Mouse (Mus musculus): ENCODE results near the gene Hspb11.

The Hspb11 gene

DNA sequence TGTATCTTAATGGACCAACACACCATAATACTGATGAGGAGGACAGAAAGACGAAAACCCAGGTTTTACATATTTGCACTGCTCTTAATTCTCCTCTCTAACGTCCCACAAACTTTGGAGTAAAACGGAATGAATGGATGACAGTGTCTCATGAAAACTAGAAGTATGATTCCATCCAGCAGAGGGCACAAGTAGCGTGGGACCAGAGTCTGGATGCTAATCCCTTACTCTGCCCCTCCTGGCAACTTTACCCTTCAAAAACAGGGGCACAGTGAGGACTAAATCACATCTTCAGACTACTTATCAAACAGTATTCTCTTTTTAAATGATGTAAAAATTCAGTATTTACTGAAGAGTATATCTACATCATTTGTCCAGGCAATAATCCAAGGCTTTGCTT lies 2.9 kb upstream of the Hspb11 start:
- in situ Hi-C loops (cut with MboI, MseI) = no loop called here

DNA sequence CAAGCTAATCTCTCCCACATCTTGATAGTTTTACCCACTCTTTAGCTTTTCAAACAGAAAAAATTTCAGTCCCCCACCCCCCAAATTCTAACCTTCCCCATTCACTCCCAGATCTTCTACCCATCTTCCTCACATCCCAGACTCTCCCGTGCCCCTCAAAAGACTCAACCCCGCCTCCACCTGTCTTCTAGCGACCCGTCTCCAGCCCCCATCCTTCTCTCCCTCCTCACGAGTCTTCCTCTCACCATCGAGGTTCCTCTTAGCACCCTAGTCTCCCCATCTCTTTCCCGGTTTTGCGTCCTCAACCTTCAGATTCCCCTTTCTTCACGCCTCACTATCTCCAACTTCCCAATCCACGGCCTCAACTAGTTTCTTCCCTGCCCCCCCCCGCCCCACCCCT lies 871 bp upstream of the Hspb11 start:
- in situ Hi-C loops (cut with MboI, MseI) = no loop called here

DNA sequence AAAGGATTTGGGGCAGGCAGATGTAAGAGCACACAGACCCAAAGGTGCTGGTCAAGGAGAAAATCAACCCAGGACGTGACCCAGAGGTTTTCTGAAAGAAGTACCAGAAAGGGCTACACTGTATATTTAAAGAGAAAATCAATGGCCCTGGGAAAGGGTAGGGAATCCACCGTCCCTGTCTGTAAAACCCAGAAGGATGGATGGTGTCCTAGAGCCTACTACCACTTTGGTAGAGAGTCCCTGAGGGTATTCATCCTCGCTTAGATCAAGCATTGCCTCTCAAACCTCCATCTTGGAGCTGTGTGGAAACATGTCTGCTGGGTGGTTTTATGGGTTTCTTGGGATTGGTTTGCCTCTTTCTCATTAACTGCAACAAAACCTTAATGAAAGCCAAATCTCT lies 1.0 kb downstream of the Hspb11 start:
- in situ Hi-C loops (cut with MboI, MseI) = no loop called here

DNA sequence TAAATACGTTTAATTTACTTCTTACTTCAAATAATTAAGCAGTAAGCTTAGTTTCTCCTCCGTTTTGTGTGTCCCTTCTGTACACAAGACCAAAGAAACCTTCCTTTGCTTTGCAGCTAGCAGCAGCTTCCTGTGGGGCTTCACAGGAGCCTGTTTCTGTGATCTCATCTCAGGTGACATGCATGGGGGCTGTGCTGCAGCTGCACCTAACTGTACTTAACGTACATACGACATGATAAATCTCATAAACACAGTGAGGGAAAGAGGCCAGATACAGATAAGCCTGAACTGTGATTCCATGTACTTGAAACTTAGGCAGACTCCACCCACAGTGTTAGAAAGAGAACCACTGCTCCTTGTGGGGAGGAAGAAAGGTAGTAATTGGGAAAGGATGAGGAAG lies 6.6 kb downstream of the Hspb11 start:
- in situ Hi-C loops (cut with MboI, MseI) = no loop called here

DNA sequence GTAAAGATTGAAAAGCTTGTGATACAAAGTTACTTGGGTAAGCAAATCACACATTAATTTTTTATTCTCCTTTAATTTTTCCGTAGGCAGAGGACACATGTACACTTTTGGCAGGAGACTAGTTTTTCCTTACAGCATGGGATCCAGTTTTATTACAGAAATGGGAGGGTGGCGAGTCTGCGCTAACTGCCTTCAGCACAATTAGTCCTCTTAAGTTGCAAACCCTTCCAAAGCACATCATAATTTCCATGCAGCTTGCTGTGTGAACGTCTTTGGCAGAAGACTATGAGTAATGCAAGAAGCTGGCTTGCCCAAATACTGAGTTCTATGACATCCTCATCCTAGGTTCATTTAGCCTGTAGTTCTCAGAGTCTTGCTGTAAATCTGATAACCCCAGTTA lies 20.3 kb downstream of the Hspb11 start:
- in situ Hi-C loops (cut with MboI, MseI) = no loop called here

DNA sequence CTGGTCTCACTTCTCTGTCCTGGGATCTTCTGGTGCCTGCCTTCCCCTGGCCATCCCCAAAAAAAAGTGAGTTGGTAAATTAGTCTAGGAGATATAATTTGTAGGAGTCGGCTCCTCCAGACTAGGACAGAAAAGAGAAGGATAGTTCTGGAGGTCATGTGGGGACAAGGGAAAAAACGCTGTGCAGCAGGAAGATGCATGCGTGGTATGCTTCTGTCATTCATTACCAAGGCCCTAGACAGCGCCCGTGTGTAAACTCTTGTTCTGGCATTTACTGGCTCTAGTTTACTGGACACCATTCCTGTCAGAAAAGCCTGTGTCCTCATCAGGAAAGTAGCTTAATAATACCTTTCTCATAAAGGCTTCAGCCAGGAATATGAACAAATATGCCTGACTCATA lies 21.1 kb downstream of the Hspb11 start:
- in situ Hi-C loops (cut with MboI, MseI) = no loop called here

DNA sequence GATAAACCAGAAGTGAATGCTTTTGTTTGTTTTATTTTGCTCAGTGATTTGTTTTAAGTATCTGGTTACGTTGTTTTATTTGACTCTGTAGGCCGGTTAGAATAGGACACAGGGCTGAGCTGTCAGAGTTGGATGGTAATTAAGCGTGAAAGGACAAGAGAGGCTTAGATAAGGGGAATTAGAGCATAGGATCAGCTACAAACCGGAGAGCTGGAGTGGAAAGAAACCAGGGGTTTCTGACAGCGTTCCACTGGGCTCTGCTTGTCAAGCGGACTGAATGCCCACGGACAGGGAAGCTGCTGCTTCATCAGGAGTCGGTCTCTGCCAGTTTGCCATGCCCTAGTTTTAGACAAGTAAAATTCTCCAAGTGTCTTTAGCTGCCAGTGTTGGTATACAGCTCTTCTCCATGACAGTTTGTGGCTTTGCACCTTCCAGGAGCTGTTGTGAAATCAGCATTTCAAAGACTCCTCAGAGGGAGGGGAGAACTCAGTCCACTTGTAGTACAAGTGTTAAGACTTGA lies 24.9 kb downstream of the Hspb11 start:
- in situ Hi-C loops (cut with MboI, MseI) = no loop called here

DNA sequence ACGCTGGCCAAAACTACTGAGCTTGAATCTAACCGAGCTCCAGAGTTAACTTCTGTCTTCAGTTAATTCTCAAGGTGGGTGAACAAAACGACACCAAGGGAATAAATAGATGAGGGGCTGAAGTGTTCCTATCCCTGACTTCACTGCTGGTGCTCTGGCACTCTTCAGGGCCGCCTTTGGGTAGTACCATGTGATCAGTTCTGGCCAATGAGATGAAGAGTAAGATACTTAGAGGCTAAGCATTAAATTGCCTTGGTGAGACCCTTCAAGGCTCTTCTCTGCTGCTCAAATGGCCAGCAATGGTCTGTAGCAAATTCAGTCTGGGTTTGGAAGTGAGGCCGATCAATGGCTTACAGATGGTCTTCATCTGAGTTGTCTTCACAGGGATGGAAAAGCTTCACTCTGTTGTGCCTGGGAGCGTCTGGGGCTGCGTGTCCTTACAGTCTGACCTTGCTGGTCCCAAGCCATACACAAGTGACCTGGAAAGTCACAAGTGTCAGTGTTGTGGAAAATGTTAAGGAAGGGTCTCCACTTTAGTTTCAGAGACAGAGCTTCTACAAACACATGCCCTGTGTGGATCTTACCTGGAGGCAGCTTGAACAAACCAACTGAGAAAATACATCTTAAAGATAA lies 27.6 kb downstream of the Hspb11 start:
- in situ Hi-C loops (cut with MboI, MseI) = no loop called here

DNA sequence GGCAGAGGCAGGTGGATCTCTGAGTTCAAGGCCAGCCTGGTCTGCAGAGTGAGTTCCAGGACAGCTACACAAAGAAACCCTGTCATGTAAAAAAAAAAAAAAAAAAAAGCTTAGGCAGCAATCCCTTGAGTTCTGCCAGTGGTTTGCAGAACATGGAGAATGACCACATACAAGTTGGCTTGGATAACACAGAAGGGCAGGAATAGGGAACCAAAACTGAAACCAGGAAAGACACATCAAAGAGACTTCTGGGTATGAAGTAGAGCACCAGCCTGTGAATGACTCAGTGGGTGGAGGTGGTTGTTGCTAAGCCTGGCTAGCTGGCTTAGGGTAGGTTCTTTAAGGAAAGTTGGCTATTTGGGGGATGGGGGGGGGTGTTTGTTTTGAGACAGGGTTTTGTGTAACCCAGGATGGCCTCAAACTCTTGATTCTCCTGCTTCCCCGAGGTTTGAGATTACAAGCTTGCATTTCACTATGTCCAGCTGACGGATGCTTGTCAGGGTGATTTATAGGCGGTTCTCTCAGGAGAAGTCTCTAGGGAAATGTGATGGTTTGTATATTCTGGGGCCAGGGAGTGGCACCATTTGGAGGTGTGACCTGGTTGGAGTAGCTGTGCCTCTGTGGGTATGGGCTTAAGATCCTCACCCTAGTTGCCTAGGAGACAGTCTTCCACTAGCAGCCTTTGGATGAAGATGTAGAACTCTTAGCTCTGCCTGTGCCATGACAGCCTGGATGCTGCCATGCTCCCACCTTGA lies 32.2 kb downstream of the Hspb11 start:
- in situ Hi-C loops (cut with MboI, MseI) = no loop called here

DNA sequence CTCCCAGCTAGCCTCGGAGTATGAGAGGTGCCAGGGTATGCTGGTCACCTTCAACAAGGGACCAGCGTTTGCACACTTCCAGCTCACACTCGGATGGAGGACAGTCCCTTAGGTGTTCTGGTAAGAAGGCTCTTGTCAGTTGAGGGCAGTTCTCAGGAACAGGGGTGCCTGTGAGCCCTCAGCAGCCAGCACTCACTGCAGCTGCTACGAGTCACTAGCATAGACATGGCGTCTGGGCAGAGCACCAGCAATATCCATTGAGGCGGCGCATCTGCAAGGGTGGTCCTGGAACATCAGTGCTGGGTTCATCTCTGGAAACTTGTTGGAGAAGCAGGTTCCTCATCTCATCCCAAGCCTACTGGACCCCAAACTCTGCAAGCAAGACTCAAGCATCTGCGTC lies 33.0 kb downstream of the Hspb11 start:
- in situ Hi-C loops (cut with MboI, MseI) = no loop called here

DNA sequence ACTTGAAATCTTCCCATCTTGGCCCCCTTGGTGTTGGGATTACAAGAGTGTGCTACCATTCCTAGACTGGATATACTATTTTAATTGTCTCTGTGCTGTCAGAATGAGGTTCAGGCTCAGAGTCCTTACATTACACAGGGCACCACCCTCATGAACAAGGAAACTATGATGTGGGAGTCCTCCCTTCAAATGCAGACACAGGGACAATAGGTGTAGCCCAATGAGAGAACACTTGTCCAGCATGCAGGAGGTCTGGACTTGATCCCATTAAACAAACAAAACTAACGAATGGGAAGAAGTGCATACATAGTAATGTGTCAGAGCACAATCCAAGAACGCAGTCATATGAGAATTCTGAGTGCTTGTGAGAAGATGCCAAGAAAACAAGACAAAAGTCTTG lies 34.1 kb downstream of the Hspb11 start:
- in situ Hi-C loops (cut with MboI, MseI) = no loop called here

DNA sequence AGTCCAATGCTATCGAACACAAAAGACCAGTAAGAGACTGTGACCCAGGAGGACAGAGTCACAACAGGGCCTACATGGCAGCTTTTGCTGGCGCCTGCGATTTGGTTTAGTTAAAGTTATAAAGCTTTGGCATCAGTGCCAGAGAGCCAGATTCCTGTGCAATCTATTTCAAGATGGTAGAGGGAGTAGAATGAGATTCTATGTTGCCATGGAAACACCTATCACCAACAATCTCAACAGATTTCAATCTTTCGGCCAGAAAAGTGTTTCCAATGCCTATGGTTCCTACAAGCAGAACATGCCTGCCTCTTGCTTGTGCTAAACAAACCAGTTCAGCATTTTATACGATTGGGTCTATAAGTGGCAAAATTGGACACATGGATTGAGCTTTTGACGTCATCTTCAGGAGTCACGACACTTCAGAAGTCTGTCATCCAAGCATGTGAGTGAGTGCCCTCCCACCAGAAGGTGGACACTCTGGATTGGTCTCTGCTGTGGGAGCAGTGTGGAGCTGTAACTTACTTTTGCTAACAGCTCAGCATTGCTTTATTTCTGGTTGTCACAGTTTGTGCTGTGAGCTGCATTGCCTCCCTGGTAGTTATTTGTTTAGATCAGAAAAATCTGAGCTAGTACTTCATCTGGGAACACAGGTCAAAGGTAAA lies 38.3 kb downstream of the Hspb11 start:
- in situ Hi-C loops (cut with MboI, MseI) = no loop called here

DNA sequence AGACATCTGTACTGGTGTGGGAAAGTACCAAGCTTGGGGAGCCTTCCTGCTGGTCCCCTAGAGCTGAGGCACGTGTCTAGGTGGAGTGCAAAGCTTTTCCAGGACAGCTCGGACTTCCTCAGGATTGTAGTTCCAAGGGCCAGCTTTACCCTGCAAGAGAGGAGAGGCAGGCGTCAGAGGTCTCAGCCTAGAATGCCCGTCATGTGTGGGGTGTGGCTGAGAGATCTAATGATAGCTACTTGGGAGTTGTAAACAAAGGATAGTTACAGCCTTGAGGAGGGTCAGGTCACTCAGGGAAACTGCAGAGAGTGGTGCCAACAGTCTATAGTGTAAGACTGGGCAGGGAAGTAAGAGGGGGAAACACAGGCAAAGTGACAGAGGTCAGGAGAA lies 38.9 kb downstream of the Hspb11 start:
- in situ Hi-C loops (cut with MboI, MseI) = no loop called here

DNA sequence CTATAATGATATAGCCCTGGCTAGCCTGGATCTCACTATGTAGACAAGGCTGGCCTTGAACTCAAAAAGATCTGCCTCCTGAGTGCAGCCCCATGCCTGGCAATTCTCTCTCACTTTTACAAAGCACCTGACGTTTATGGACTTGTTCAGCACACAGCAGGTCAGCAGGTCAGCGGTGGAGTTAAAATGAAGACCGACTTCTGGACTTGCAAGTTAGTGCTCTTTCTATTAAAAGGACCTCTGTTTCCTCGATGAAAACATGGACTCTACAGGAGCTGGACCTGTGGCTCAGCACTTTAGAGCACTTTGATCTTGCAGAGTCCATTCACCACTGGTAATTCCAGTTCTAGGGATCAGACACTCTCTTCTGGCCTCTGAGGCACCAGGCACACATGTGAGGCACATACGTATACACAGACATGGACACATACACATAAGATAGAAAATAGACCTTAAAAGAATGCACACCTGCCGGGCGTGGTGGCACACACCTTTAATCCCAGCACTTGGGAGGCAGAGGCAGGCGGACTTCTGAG lies 44.7 kb downstream of the Hspb11 start:
- in situ Hi-C loops (cut with MboI, MseI) = no loop called here

DNA sequence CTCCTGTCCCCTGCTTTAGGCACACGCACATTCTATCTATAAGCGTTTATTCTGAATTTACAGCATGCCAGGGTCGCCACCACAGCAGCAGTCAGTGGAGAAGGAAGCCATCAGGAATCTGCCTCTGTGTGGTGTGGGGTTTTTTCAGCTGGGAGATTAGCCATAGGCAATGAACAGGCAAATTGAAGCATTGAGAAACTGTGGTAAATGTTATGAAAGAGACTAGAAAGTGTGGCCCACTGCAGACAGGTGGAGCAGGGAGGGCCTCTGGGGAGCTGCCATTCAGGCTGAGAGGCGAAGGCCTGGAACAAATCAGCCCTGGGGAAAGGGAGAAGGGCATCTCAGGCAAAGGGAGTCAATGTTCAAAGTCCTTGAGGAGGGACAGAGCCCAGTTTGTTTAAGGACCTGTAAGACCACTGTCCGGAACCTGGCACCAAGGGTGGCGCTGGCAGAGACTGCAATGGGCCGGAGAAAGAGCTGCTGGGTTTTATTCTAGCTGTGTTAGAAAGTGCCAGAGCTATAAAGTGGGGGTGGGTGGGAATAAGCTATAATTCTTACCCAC lies 46.5 kb downstream of the Hspb11 start:
- in situ Hi-C loops (cut with MboI, MseI) = no loop called here

DNA sequence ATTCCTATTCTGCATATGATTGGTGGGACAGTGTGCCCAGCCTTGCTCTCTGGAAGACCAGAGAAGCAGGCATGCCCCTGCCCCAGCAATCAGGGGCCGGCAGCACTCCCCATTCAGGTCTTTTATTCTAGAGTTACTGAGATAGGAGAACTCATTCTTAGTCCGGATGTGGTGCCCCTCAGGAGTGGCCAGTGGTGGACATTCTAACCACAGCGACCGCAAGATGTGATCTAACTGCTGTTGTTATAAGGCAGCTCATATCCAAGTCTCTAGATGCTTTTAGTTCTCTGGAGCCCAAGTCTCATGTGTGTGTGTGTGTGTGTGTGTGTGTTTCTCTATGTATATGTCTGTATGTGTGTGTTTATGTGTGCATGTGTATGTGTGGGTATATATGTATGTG lies 47.0 kb downstream of the Hspb11 start:
- in situ Hi-C loops (cut with MboI, MseI) = no loop called here

DNA sequence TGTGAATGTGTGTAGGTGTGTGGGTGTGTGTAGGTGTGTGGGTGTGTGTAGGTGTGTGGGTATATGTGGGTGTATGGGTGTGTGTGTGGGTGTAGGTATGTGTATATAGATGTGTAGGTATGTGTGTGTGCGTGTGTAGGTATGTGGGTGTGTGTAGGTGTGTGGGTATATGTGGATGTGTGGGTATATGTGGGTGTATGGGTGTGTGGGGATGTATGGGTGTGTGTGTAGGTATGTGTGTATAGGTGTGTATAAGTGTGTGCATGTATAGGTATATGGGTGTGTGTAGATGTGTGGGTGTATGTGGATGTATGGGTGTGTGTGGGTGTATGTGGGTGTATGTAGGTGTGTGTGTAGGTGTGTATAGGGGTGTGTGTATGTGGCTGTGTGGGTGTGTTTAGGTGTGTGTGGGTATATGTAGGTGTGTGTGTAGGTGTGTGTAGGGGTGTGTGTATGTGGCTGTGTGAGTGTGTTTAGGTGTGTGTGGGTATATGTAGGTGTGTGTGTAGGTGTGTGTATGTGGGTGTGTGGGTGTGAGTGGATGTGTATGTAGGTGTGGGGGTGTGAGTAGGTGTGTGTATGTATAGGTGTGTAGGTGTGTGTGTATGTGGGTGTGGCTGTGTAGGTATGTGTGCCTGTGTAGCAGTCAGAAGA lies 47.6 kb downstream of the Hspb11 start:
- in situ Hi-C loops (cut with MboI, MseI) = no loop called here

DNA sequence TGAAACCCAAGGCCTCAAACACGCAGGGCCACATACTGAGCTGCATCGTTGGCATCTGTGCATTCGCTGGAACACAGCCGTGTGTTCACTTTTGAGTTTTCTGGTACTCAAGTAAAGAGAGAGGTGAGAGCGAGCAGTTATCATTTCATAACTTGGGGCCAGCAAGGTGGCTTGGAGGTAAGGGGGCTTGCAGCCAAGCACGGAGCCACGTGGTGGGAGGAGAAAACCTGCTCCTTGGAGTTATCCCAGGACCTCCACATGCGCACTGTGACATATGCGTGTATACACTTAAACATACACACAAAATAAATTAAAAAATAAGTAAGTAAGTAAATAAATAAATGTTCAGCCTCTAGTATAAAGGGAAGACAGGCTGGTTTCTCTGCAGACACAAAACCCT lies 48.8 kb downstream of the Hspb11 start:
- in situ Hi-C loops (cut with MboI, MseI) = no loop called here

DNA sequence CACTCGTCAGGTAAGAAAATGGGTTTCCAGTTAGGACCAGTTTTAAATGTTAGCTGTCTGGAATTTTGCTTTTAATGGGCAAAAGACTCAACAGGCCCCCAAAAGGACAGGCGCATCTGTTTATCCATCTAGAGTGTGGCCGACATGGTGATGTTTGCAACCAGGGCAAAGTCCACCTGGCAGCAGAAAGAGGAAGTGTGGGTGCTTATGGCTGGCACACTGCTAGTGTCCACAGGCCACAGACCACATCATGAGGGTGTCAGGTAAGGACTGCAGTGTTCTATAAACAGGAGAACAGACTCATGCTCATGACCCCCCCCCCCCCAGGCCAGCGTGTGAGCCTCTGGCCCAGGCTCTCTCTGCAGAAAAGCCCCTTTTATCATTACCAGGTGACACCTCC lies 49.4 kb downstream of the Hspb11 start:
- in situ Hi-C loops (cut with MboI, MseI) = no loop called here

DNA sequence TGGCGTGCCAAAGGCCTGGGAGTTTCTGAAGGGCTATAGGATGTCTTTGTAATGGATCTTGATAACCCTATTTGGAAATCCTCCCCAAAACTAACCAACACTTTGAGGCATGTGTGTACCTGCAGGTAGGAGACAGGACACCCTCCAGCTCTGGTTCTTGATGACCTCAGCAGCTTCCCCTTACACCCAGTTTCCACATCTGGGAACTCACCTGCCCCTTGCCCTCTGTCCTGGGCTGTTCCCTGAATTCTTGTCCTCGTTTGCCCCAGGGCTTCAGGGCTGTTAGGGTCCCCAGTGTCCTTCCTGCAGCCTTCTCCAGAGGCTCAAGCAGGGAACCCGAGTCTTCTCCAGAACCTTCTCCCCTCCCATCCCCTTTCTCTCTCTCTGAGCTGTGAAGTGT lies 50.1 kb downstream of the Hspb11 start:
- in situ Hi-C loops (cut with MboI, MseI) = no loop called here

DNA sequence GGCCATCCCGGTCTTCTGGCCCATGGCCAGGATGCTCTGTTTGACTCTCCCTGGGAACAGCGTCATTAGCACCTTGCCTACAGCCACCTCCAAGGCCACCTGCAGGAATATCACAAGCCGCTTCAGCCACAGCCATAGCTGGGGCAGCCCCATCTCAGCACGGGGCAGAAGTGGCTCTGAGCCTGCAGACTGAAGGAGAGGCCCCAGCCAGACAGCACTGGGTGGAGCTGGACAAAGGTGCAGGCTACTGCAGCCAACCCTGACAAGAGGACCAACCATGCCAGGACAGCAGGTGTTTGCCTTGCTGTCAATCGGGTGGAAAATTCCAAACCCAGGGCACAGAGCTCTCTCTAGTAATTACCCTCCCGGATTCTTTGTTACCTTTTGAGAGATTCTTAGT lies 53.6 kb downstream of the Hspb11 start, which contains the start of gene Dio1:
Dio1 (minus strand) TSS at position 204 of the 400 bp plus-strand sequence.
- in situ Hi-C loops (cut with MboI, MseI) = no loop called here

All from T-helper 2 cell (primary cell).